Mouse (Mus musculus): ENCODE measurements around the gene Tmem218.

Gene Tmem218

DNA sequence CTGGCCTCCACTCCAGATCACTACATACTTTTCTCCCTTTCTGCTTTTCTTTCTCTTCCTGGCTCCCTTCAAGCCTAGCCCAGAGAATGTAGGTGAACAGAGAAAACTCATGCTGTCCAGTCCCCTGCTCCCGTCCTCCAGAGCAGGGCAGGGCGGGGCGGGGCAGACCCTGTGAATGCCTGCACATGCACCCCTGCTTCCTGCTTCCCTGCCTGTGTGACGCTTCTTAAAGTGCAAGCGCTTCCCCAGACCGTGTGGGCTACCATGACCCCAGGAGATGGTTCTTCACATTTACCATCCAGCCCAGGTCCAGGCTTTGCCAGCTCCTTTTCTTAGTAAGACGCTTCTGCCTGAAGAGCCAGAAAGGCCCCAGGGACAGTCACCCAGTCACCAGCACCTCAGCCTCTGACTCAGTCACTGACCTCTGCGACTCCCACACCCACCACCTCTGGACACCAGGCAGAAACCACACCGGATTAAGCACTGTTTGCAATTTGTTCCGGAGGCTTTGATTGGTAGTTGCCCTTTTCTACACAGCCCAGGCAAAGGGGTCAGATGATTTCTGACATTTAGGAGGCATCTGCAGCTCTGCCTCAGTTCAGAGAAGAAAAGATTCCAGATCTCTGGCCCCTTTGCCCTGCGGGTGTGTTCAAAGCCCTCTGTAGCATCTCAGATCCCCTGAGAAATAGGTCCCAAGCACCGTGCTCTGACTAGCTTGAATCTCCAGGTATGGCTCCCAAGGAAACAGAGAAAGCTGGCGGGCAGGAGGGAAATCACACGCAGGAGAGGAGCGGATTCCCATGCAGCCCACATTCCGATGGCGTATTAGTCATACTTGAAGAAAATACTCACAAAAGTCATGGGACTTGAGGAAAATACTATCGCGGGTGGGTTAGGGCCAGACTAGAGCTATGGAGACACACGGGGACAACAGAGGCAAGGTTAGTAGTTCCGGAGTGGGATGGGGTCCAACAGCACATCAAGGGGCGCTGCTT, 24.5 kb downstream of the Tmem218 start:
- peak; percentile 79 for DNase-seq (ENCODE audit: low read depth, low spot score)

GRCm38 (mm10) chr9:37235951-37236737, 28.1 kb downstream of the Tmem218 start:
- peak; percentile 94 for DNase-seq (ENCODE audit: low read depth, low spot score)

- DNase-seq (ENCODE audit: low read depth, low spot score) = no peak
Measured at GRCm38 (mm10) chr9:37242764-37243163, 34.7 kb downstream of the Tmem218 start.

DNA sequence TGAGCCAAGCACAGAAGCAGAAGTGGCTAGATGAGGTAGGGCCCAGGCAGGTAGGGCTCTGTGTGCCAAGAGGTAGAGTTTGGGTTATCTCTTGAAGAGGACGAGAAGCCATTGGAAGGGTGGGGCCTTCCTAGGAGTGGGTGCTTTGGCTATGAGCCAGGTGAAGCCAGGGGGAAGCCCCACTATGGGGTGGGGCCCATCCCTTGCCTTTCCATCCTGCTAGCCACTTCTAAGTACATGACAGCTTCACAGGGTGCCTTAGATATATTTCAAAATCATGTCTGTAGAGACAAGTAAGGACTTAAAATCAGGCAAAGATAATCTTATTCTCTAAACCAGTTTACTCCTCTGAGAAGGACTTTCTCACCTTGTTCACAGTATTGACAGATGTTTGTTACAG, 36.6 kb downstream of the Tmem218 start:
- no peak for DNase-seq (ENCODE audit: low read depth, low spot score)

DNA sequence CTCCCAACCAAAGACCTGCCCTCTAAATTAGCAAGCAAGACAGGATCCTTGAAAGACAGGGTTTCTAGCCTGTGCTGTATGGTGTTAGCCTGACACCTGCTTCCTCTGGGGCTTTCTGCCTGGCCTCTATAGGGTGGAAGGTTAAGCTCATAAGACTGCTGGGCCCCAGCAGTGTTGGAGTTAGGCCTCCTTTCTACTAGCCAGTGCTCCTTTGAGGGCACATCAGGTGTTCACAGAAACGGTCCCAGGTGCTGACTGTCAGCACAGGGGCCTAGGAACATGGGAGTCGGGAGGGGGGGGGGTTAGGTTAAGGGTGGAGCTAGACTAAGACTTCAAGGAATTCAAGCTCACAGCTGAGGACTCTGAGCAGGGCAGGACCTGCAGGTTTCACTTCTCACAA, 37.4 kb downstream of the Tmem218 start:
- DNase-seq (ENCODE audit: low read depth, low spot score) = no peak

DNA sequence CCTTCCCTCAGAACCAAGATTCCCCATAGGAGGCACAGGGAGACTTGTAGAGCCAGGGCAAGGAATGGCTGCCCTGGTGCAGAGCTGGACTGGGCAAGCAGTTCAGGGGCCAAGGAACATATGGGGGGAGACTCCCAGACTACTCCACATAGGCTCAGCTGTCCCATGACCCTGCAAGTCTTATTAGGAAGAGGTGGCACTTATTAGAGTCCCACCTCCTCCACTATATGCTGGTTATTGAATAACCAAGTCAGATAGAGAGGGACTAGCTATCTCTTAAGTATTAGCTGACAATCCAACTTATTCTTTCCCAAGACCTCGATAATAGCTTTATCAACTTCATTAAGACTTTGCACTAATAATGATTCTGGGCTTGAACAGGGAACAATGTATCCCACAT, 37.8 kb downstream of the Tmem218 start:
- no peak for DNase-seq (ENCODE audit: low read depth, low spot score)

GRCm38 (mm10) chr9:37247429-37247828, 39.4 kb downstream of the Tmem218 start:
- DNase-seq (ENCODE audit: low read depth, low spot score) = no peak

DNA sequence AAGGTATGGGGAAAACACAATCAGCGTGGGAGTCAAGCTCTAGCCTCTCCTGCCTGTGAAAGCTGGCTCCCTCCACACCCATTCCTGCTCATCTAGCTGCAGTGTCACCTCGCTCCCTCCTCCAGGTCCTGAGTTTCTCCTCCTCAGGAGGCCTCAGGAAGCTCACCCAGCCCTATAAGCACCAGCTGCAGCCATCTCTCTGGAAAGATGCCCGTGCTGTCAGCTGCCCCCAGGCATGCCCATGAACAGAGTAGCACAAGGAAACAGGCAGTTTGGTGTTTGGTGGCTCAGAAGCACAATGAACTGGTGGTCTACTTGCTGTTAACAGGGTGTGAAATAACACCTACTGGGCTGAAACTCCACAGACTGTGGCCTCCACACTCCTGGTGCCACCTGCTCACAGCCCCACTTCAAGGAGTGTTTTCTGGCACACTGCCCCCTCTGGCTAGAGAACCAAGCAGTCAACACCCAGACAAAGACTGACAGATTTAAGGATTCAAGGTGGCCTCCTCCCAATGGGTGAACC, 40.4 kb downstream of the Tmem218 start:
- DNase-seq (ENCODE audit: low read depth, low spot score) = no peak

GRCm38 (mm10) chr9:37249976-37250375, 42.0 kb downstream of the Tmem218 start:
- DNase-seq (ENCODE audit: low read depth, low spot score) = no peak

GRCm38 (mm10) chr9:37250631-37251030, 42.6 kb downstream of the Tmem218 start:
- no peak for DNase-seq (ENCODE audit: low read depth, low spot score)

- no peak for DNase-seq (ENCODE audit: low read depth, low spot score)
Measured at GRCm38 (mm10) chr9:37254531-37255110, 46.6 kb downstream of the Tmem218 start.

DNA sequence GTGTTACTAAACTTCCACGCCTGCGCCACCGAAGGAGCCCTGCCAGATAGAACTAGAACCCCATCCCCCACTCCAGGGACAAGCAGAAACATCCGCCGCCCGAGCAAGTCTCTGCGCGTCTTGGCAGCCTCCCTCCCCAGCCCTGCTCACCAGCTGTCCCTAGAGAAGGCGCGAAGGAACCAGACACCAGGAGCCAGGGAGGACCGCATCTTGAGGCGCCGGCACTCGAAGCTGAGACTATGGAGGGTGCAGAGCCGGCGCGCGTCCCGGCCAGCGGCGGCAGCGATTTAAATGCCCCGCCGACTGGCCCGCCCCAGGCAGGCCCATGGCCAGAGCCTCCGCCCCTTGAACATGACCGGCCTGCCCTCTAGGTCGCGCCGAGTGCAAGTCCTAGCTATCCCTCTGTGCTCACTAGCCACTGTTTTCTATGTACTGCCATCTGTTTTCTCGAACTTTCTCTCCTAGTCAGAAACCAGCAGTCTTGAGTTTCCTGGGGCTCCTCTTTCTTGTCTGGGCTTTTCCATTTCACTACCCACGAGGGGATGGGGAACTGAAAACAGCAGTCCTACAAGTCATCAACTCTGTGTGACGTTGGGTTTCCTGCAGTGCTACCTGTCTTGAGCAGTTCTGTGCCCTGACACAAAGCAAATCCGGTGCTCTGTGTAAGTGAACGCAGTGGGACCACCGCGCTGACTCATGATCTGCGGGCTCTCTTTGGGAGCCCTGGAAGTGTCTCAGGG, 47.3 kb downstream of the Tmem218 start, which contains the start of gene Slc37a2:
TSS of gene Slc37a2 (minus strand) at position 590 of the 740 bp plus-strand sequence.
- peak; percentile 65 for DNase-seq (ENCODE audit: low read depth, low spot score)

DNA sequence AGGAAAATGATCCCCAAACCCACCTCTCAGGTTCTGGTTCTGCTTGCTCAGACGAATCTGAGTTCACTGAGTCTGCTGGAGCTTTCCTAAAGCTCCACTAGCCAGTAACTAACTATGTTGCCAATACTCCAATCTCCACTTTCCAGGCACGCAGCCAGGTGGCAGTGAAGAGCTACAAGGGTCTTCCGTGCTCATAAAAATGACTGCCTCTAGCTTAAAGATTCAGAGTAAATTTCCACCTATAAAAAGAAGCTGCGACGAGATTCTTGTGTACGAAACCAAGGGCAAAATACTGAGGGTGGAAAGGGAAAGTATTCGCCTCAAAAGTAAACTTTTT, 47.8 kb downstream of the Tmem218 start:
- DNase-seq (ENCODE audit: low read depth, low spot score) = peak; percentile 82

DNA sequence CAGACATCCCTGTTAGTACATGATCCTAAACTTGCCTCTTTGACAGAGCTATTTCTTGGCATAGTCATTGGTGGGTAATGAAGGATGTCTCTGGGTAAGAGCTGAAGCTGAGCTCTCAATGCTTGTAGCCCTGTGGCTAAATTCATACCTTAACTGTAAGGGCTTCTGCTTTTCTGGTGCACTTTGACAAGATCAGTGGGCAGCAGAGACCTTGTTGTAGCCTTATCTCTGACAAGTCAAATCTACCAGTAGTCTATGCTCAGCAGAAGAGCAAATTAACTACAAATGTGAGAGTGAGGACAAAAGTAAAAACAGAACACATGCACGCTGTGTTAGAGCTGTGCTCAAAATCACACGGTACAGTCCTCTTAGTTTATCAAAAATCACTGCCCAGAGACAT, 58.6 kb downstream of the Tmem218 start:
- DNase-seq (ENCODE audit: low read depth, low spot score) = no peak
